Mouse (Mus musculus) megakaryocyte-erythroid progenitor cell, adult 5 weeks (primary cell): Measurements from ENCODE around the gene Akr1b3. TPM values are rescaled to one million over a fixed set of nuclear protein-coding genes. Genes with fewer than 3 reads are reported as not detected.

Experiments used
- polyA plus RNA-seq: library from polyadenylated mRNA; stranded (reverse); fragments of >175 nt; gene quantifications from 2 replicates; pipeline ENCODE4 v1.2.3, GENCODE M21; 2012

Gene Akr1b3
- 102 and 105 TPM in 2 replicates for polyA plus RNA-seq

GRCm38 (mm10) chr6:34316854-34317771 is at the start of gene Akr1b3:
TSS of gene Akr1b3 (minus strand) at chr6:34317478.

GRCm38 (mm10) chr6:34353658-34354353 is 36.5 kb upstream of the Akr1b3 start, which contains the start of gene Akr1b8:
TSS of gene Akr1b8 (plus strand) at chr6:34354119.

Other genes starting within 250 kb of the Akr1b3 start
- gene Slc35b4, start 140.4 kb downstream of the Akr1b3 start, polyA plus RNA-seq, result 1.3 and 3.3 TPM in 2 replicates
- not detected in 2 replicates for gene Akr1b8, start 36.6 kb upstream of the Akr1b3 start, polyA plus RNA-seq
- gene Akr1b10, start 66.7 kb upstream of the Akr1b3 start, polyA plus RNA-seq, result 3.5 and 3.6 TPM in 2 replicates
- gene Akr1b7, start 94.9 kb upstream of the Akr1b3 start, polyA plus RNA-seq, result not detected in 2 replicates
- gene Bpgm, start 158.7 kb upstream of the Akr1b3 start, polyA plus RNA-seq, result 2.2 and 3.8 TPM in 2 replicates